In genomic region chr7:45196994-45197393, GRCm38 (mm10) we compare ENCODE assay signal across 27 mouse cellular contexts. TPM values are rescaled to one million over a fixed set of nuclear protein-coding genes. Genes with fewer than 3 reads are reported as not detected.
DNase-seq lines count a peak whose midpoint lies in the region; ATAC-seq and TF ChIP-seq lines count a peak whose summit lies in the region.
"Had no signal": no experiment of that assay in that cellular context is flagged by ENCODE, and none has a peak within 500 bp of the region (broad histone marks: within the 10 kb centered on the region; RNA-seq: fewer than 3 reads in every experiment).

No protein-coding gene starts in this region.

- ATAC-seq in frontal cortex, adult (ENCODE audit: low TSS enrichment) = peak; percentile 13; the same call in 1 of the 2 replicates
- no peak for ATAC-seq in neural tube, embryonic 14.5 days (ENCODE audit: low read depth)
- no peak for ATAC-seq in limb, embryonic 13.5 days (ENCODE audit: low FRiP score, low read depth)
- ATAC-seq in heart, embryonic 11.5 days (replicated peaks; ENCODE audit: insufficient number of reproducible peaks, low FRiP score, low TSS enrichment) = no peak
- ATAC-seq: liver, postnatal 0 days; lung, postnatal 0 days; midbrain, embryonic 13.5 days had no signal

- H3K4me1 ChIP-seq in cerebellum, adult 2 months (ENCODE audit: control insufficient read depth, insufficient read depth, low read length) = peaks cover 58% of the 10 kb centered on the region
- no peaks in the 10 kb centered on the region for H3K4me1 ChIP-seq in neural tube, embryonic 14.5 days (ENCODE audit: control insufficient read depth, insufficient read depth, low read length)
- peaks cover 4% of the 10 kb centered on the region for H3K4me1 ChIP-seq in limb, embryonic 13.5 days
- H3K4me1 ChIP-seq in heart, embryonic 11.5 days (ENCODE audit: control insufficient read depth, insufficient read depth, low read length) = peaks cover 8% of the 10 kb centered on the region

- H3K36me3 ChIP-seq in neural tube, embryonic 14.5 days (ENCODE audit: control insufficient read depth, insufficient read depth, low read length) = no peaks in the 10 kb centered on the region
- H3K36me3 ChIP-seq in limb, embryonic 13.5 days = no peaks in the 10 kb centered on the region
- no peaks in the 10 kb centered on the region for H3K36me3 ChIP-seq in heart, embryonic 11.5 days (ENCODE audit: control insufficient read depth, insufficient read depth, low read length)
- H3K36me3 ChIP-seq: forebrain, embryonic 10.5 days; heart, embryonic 10.5 days; kidney, embryonic 15.5 days; midbrain, embryonic 13.5 days; neural tube, embryonic 13.5 days; stomach, embryonic 15.5 days had no signal

- no peak overlapping the region for H3K4me2 ChIP-seq in neural tube, embryonic 14.5 days (ENCODE audit: low read depth, low read length)
- H3K4me2 ChIP-seq in limb, embryonic 13.5 days (replicated peaks) = no peak overlapping the region
- no peak overlapping the region for H3K4me2 ChIP-seq in heart, embryonic 11.5 days
- H3K4me2 ChIP-seq: kidney, embryonic 15.5 days; liver, embryonic 11.5 days; midbrain, embryonic 13.5 days; neural tube, embryonic 13.5 days; stomach, embryonic 15.5 days had no signal

- no peaks in the 10 kb centered on the region for H3K9me3 ChIP-seq in neural tube, embryonic 14.5 days (ENCODE audit: control insufficient read depth, low read length)
- H3K9me3 ChIP-seq in limb, embryonic 13.5 days = no peaks in the 10 kb centered on the region
- no peaks in the 10 kb centered on the region for H3K9me3 ChIP-seq in heart, embryonic 11.5 days (replicated peaks; ENCODE audit: control insufficient read depth, low read length)
- H3K9me3 ChIP-seq: forebrain, embryonic 10.5 days; heart, embryonic 10.5 days; kidney, embryonic 15.5 days; midbrain, embryonic 13.5 days; neural tube, embryonic 13.5 days; stomach, embryonic 15.5 days had no signal

- no peak for TF ChIP-seq POLR2A in cerebellum, adult 2 months (IDR thresholded peaks at IDR 0.05; ENCODE audit: borderline replicate concordance, insufficient read depth, low read length)

- no peak overlapping the region for H3K4me3 ChIP-seq in cerebellum, adult 2 months (replicated peaks; ENCODE audit: insufficient read depth, low read depth, low read length)
- H3K4me3 ChIP-seq in neural tube, embryonic 14.5 days (ENCODE audit: low read depth, low read length) = no peak overlapping the region
- H3K4me3 ChIP-seq in limb, embryonic 13.5 days = no peak overlapping the region
- no peak overlapping the region for H3K4me3 ChIP-seq in heart, embryonic 11.5 days (ENCODE audit: low read depth, low read length)
- H3K4me3 ChIP-seq: forebrain, embryonic 10.5 days; gastrocnemius, adult 2 months; heart, embryonic 10.5 days; kidney, embryonic 15.5 days; midbrain, embryonic 13.5 days; neural tube, embryonic 13.5 days; stomach, embryonic 15.5 days had no signal

- WGBS in cerebellum, adult 2 months = 80% methylated on average over 5 of the region's 5 CpGs
- WGBS in neural tube, embryonic 14.5 days = 78% methylated on average over 5 of the region's 5 CpGs
- 68% methylated on average over 5 of the region's 5 CpGs for WGBS in limb, embryonic 13.5 days
- 57% methylated on average over 5 of the region's 5 CpGs for WGBS in heart, embryonic 11.5 days (ENCODE audit: insufficient replicate concordance)

- TF ChIP-seq CTCF in cerebellum, adult 2 months (IDR thresholded peaks at IDR 0.05; ENCODE audit: borderline replicate concordance, insufficient read depth, low read depth, low read length) = no peak

- 0 out of 2 replicates have a peak overlapping the region, but pooled peaks have one; percentile 4 for H3K9ac ChIP-seq in neural tube, embryonic 14.5 days (replicated peaks; ENCODE audit: low read depth, low read length)
- H3K9ac ChIP-seq in limb, embryonic 13.5 days = 0 out of 2 replicates have a peak overlapping the region, but pooled peaks have one; percentile 39
- H3K9ac ChIP-seq in heart, embryonic 11.5 days (ENCODE audit: low read depth, low read length) = no peak overlapping the region
- H3K9ac ChIP-seq: kidney, embryonic 15.5 days; liver, postnatal 0 days; midbrain, embryonic 13.5 days; stomach, embryonic 15.5 days had no signal

- no peak overlapping the region for H3K27ac ChIP-seq in cerebellum, adult 2 months (ENCODE audit: insufficient read depth, low read length)
- H3K27ac ChIP-seq in neural tube, embryonic 14.5 days (ENCODE audit: low read depth, low read length) = no peak overlapping the region
- H3K27ac ChIP-seq in limb, embryonic 13.5 days = no peak overlapping the region
- no peak overlapping the region for H3K27ac ChIP-seq in heart, embryonic 11.5 days (ENCODE audit: low read depth, low read length)
- H3K27ac ChIP-seq: forebrain, embryonic 10.5 days; gastrocnemius, adult 2 months; kidney, embryonic 15.5 days; midbrain, embryonic 13.5 days; neural tube, embryonic 13.5 days; stomach, embryonic 15.5 days had no signal

- peak; percentile 24 for DNase-seq in cerebellum, adult 11 months
- DNase-seq in cerebellum, adult 2 months = no peak
- no peak for DNase-seq in frontal cortex, postnatal 10 days (ENCODE audit: low spot score in 2 of 2)
- no peak for DNase-seq in neural tube, embryonic 10.5 days (ENCODE audit: extremely low spot score, low spot score)
- DNase-seq: adrenal gland, adult 8-10 months; gastrocnemius, adult 2 months; kidney, adult 11 months; kidney, postnatal 4 days; layer of hippocampus, adult 9-11 months; liver, postnatal 0 days; thymus, adult 18-20 months; thymus, postnatal 36 days had no signal

- no peaks in the 10 kb centered on the region for H3K27me3 ChIP-seq in cerebellum, adult 2 months (ENCODE audit: control insufficient read depth, insufficient read depth, low read length)
- H3K27me3 ChIP-seq in neural tube, embryonic 14.5 days (ENCODE audit: control insufficient read depth, insufficient read depth, low read length) = no peaks in the 10 kb centered on the region
- H3K27me3 ChIP-seq in limb, embryonic 13.5 days = peaks cover 17% of the 10 kb centered on the region; the same call in 1 of the 2 replicates
- peaks cover 21% of the 10 kb centered on the region for H3K27me3 ChIP-seq in heart, embryonic 11.5 days (ENCODE audit: control insufficient read depth, insufficient read depth, low read length)

RNA-seq across cellular contexts. Expression of gene Ccdc155, which starts 7.7 kb away (rescaled TPM):
- polyA plus RNA-seq in cerebellum, adult 2 months (2012; rRNA removed) = 1.9 and 2.4 TPM in 2 replicates
- 0.15 and 0.50 TPM in 2 replicates for polyA plus RNA-seq in neural tube, embryonic 14.5 days (2014; fragmentation: Nextera tagmentation; extraction: Ambion mirVana)
- 0.93 and 1.4 TPM in 2 replicates for polyA plus RNA-seq in limb, embryonic 13.5 days (2015; fragmentation: Nextera tagmentation; extraction: Ambion mirVana)
- polyA plus RNA-seq in heart, embryonic 11.5 days (2014; fragmentation: Nextera tagmentation; extraction: Ambion mirVana) = 0.39 and 0.70 TPM in 2 replicates
- polyA plus RNA-seq: liver, postnatal 0 days had no signal

RNA-seq across cellular contexts. Expression of gene Dkkl1, which starts 15.0 kb away (rescaled TPM):
- polyA plus RNA-seq in cerebellum, adult 2 months (2012; rRNA removed) = 0.36 and 0.51 TPM in 2 replicates
- polyA plus RNA-seq in neural tube, embryonic 14.5 days (2014; fragmentation: Nextera tagmentation; extraction: Ambion mirVana) = 11.8 and 12.9 TPM in 2 replicates
- polyA plus RNA-seq in limb, embryonic 13.5 days (2015; fragmentation: Nextera tagmentation; extraction: Ambion mirVana) = 1.3 and 1.4 TPM in 2 replicates
- 1.9 and 2.4 TPM in 2 replicates for polyA plus RNA-seq in heart, embryonic 11.5 days (2014; fragmentation: Nextera tagmentation; extraction: Ambion mirVana)
- polyA plus RNA-seq: heart, postnatal 0 days had no signal

RNA-seq across cellular contexts. Expression of gene Pth2, which starts 16.2 kb away (rescaled TPM):
- polyA plus RNA-seq in cerebellum, adult 2 months (2012; rRNA removed) = not detected in 2 replicates
- polyA plus RNA-seq in neural tube, embryonic 14.5 days (2014; fragmentation: Nextera tagmentation; extraction: Ambion mirVana) = not detected in 2 replicates
- not detected in 2 replicates for polyA plus RNA-seq in limb, embryonic 13.5 days (2015; fragmentation: Nextera tagmentation; extraction: Ambion mirVana)
- polyA plus RNA-seq in heart, embryonic 11.5 days (2014; fragmentation: Nextera tagmentation; extraction: Ambion mirVana) = 0.68 TPM in 1 of 2 replicates, not detected in the other
- polyA plus RNA-seq: gonadal fat pad, adult 2 months; heart, postnatal 0 days; kidney, embryonic 15.5 days; limb, embryonic 11.5 days; liver, embryonic 11.5 days; liver, postnatal 0 days; lung, postnatal 0 days; neural tube, embryonic 13.5 days; stomach, embryonic 15.5 days had no signal

RNA-seq across cellular contexts. Expression of gene Gfy, which starts 17.6 kb away (rescaled TPM):
- 0.54 and 0.57 TPM in 2 replicates for polyA plus RNA-seq in cerebellum, adult 2 months (2012; rRNA removed)
- not detected in 2 replicates for polyA plus RNA-seq in neural tube, embryonic 14.5 days (2014; fragmentation: Nextera tagmentation; extraction: Ambion mirVana)
- polyA plus RNA-seq in limb, embryonic 13.5 days (2015; fragmentation: Nextera tagmentation; extraction: Ambion mirVana) = not detected in 2 replicates
- polyA plus RNA-seq in heart, embryonic 11.5 days (2014; fragmentation: Nextera tagmentation; extraction: Ambion mirVana) = not detected in 2 replicates
- polyA plus RNA-seq: gonadal fat pad, adult 2 months; heart, embryonic 10.5 days; heart, postnatal 0 days; kidney, embryonic 15.5 days; limb, embryonic 11.5 days; liver, embryonic 11.5 days; liver, postnatal 0 days; lung, postnatal 0 days; midbrain, embryonic 13.5 days; neural tube, embryonic 13.5 days; stomach, embryonic 15.5 days had no signal

RNA-seq across cellular contexts. Expression of gene Tead2, which starts 18.6 kb away (rescaled TPM):
- polyA plus RNA-seq in cerebellum, adult 2 months (2012; rRNA removed) = 4.7 and 5.0 TPM in 2 replicates
- polyA plus RNA-seq in neural tube, embryonic 14.5 days (2014; fragmentation: Nextera tagmentation; extraction: Ambion mirVana) = 24.5 and 39.9 TPM in 2 replicates
- polyA plus RNA-seq in limb, embryonic 13.5 days (2015; fragmentation: Nextera tagmentation; extraction: Ambion mirVana) = 259 and 263 TPM in 2 replicates
- polyA plus RNA-seq in heart, embryonic 11.5 days (2014; fragmentation: Nextera tagmentation; extraction: Ambion mirVana) = 129 and 131 TPM in 2 replicates
